Mouse (Mus musculus): ENCODE data around the gene Crlf1. TPM values are rescaled to one million over a fixed set of nuclear protein-coding genes. Genes with fewer than 3 reads are reported as not detected.

The Crlf1 gene
- polyA plus RNA-seq, 1 experiment from 2014 or later, result 83.3 TPM

DNA sequence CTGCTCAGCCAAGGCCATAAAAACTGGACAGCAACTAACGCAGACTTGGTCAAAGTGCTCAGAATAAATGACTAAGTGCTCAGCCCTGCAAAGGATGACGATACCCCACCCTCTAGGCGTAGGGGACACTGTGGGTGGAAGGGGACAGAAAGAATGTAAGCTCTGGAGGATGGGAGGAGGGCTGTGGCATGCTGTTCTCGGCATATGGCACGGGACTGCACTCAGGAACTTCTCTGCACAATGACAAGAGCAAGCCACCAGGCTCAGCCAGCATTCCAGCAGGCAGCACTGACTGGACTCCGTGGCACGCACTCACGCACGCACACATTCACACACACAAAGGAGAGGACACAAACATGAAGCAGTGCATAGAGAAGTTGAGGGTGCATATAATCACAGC is 32.4 kb upstream of the Crlf1 start:
- no peak overlapping the region for H3K27ac ChIP-seq
- no peak overlapping the region for H3K4me2 ChIP-seq (replicated peaks)
- H3K36me3 ChIP-seq, result peaks cover 9% of the 10 kb centered on the region
- 0 out of 2 replicates have a peak, but pooled peaks cover 3% of the 10 kb centered on the region for H3K9me3 ChIP-seq
- H3K4me3 ChIP-seq, result no peak overlapping the region
- no peak overlapping the region for H3K9ac ChIP-seq
- WGBS, result 77% methylated on average over 9 of the region's 9 CpGs
- peaks cover 26% of the 10 kb centered on the region for H3K4me1 ChIP-seq
- no peaks in the 10 kb centered on the region for H3K27me3 ChIP-seq
- no peak for ATAC-seq (ENCODE audit: low FRiP score, low read depth)

DNA sequence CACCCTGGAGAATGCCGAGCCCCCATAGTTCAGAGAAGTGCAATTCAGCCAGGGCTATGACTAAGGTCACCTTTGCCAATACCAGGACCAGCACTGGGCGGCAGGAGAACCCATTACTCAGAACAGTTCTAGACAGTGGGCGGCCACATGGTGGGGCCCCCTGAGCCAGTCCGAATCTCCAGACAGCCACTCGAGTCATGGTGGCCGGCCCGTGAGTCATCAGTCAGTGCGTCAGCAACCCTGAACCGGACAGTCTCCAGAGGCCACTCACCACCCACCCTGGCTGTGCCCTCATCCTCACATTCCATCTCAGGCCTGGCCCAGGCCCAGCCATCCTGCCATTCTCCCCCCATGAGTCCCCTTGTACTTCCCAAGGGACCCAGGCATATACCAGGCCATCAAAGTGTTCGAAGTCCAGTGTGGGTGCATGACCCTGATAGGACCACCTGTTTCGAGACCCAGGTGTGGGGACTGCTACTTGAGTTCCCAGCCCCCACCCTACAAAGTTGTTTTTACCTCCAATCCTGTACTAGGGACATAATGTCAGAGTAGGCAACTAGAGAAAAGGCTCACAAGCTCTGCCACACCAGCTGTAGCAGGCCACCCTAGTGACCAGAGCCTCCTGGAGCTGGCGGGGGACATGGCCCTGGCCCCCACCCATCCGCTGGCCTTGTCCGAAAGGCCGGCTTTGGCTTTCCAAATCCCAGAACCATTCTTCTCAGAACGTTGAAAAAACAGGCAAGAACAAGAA is 31.0 kb upstream of the Crlf1 start:
- ATAC-seq (ENCODE audit: low FRiP score, low read depth), result no peak

DNA sequence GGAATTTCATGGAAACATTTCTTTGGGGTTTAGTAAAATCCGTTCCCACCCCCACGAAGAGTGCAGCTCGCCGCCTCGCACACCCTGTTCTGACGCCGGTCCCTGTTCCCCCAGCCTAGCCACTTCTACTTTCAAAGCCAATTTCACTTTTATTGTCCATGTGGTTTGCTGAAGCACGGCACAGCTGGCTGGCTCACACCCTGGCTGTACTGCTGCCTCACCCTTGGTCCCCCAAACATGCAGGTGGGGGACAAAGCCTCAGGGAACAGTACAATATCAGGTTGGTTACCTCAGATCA is 30.5 kb upstream of the Crlf1 start:
- Histone ChIP-seq H3K27ac (peak overlapping the region; percentile 73), H3K4me3 (no peak overlapping the region)
- 56% methylated on average over 8 of the region's 8 CpGs for WGBS

More for the DNA sequence above, 31.0 kb upstream of the Crlf1 start:
- H3K4me2 ChIP-seq (replicated peaks), result peak overlapping the region; percentile 27
- H3K9me3 ChIP-seq, result 0 out of 2 replicates have a peak, but pooled peaks cover 3% of the 10 kb centered on the region
- no peaks in the 10 kb centered on the region for H3K27me3 ChIP-seq
- H3K27ac ChIP-seq, result peak overlapping the region; percentile 73
- H3K4me1 ChIP-seq, result peaks cover 30% of the 10 kb centered on the region
- WGBS, result 85% methylated on average over 16 of the region's 16 CpGs
- no peak overlapping the region for H3K4me3 ChIP-seq
- H3K36me3 ChIP-seq, result peaks cover 22% of the 10 kb centered on the region
- H3K9ac ChIP-seq, result peak overlapping the region; percentile 8; the same call in 1 of the 2 replicates

DNA sequence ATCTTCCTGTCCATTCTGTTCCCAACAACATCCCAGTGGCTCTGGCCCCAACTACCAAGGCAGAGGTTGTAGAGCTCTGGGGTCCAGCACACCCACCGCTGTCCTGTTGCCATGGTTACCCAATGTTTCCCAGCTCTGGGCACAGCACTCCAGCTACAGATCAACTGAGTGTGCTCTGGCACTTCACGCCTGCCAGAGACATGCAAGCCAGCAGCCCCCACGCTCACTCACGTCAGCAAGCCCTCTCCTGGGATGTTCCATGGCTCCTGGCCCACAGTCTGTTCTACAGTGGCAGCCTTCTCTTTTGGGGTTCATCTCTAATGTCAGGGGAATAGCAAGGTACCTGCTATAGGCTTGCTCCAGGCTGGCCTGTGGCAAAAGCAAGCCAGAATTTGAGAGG is 29.7 kb upstream of the Crlf1 start:
- H3K27ac ChIP-seq, result no peak overlapping the region; the same call in 1 of the 2 replicates
- no peak overlapping the region for H3K4me3 ChIP-seq
- 0 out of 2 replicates have a peak, but pooled peaks cover 3% of the 10 kb centered on the region for H3K9me3 ChIP-seq
- ATAC-seq (ENCODE audit: low FRiP score, low read depth), result no peak
- H3K9ac ChIP-seq, result no peak overlapping the region
- 69% methylated on average over 4 of the region's 4 CpGs for whole genome bisulfite sequencing
- peaks cover 22% of the 10 kb centered on the region for H3K36me3 ChIP-seq
- H3K4me1 ChIP-seq, result peaks cover 44% of the 10 kb centered on the region
- no peaks in the 10 kb centered on the region for H3K27me3 ChIP-seq
- no peak overlapping the region for H3K4me2 ChIP-seq (replicated peaks)

More for the DNA sequence above, 30.5 kb upstream of the Crlf1 start:
- 0 out of 2 replicates have a peak, but pooled peaks cover 3% of the 10 kb centered on the region for H3K9me3 ChIP-seq
- no peak for ATAC-seq (ENCODE audit: low FRiP score, low read depth)
- H3K4me1 ChIP-seq, result peaks cover 35% of the 10 kb centered on the region
- H3K36me3 ChIP-seq, result peaks cover 22% of the 10 kb centered on the region
- peak overlapping the region; percentile 8; the same call in 1 of the 2 replicates for H3K9ac ChIP-seq
- no peaks in the 10 kb centered on the region for H3K27me3 ChIP-seq
- peak overlapping the region; percentile 27 for H3K4me2 ChIP-seq (replicated peaks)

DNA sequence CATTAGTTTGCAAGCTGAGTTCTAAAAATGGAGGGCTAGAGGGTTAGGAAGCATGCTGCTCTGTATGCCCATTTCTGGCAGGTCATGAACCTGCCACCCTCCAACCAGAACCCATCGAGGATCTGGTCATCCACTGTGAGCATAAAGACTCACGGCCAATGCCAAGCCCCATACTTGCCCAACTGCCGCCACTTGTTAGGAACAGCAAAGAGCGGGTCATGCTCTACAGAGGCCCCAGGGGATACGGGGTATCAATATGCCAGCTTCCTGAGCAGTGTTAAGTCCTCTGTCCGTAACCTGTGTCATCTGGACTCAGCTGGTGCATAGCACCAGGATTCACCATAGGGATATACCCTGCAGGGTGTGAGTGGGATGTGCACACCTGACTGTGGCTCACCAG is 28.8 kb upstream of the Crlf1 start:
- Histone ChIP-seq H3K27me3 (no peaks in the 10 kb centered on the region), H3K9ac (no peak overlapping the region), H3K27ac (no peak overlapping the region), H3K4me1 (peaks cover 47% of the 10 kb centered on the region), H3K4me2 (replicated peaks) (no peak overlapping the region), H3K9me3 (0 out of 2 replicates have a peak, but pooled peaks cover 3% of the 10 kb centered on the region), H3K4me3 (no peak overlapping the region), H3K36me3 (peaks cover 21% of the 10 kb centered on the region)
- no peak for ATAC-seq (ENCODE audit: low FRiP score, low read depth)
- WGBS, result 88% methylated on average over 6 of the region's 6 CpGs

DNA sequence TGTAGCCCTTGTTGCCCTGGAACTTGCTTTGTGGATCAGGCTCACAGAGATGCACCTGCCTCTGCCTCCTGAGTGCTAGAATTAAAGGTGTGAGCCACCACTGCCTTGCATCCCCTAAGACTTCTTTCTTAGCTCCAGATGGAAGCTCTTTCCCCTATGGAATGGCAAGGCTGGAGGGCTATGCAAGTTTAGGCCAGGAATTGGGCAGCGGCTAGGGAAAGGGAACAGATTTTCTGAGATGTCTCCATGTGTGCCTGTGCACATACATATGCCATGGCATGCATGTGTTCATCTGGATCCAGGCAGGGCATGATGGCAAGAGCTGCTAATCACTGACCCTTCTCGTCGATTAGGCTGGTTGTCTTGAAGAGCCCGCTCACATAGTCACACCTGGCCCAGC is 27.3 kb upstream of the Crlf1 start:
- WGBS, result 96% methylated on average over 4 of the region's 4 CpGs
- Histone ChIP-seq H3K4me2 (replicated peaks) (no peak overlapping the region), H3K27me3 (no peaks in the 10 kb centered on the region), H3K9ac (no peak overlapping the region), H3K4me3 (no peak overlapping the region), H3K4me1 (peaks cover 57% of the 10 kb centered on the region), H3K9me3 (no peaks in the 10 kb centered on the region), H3K36me3 (peaks cover 20% of the 10 kb centered on the region), H3K27ac (no peak overlapping the region)
- ATAC-seq (ENCODE audit: low FRiP score, low read depth), result no peak

DNA sequence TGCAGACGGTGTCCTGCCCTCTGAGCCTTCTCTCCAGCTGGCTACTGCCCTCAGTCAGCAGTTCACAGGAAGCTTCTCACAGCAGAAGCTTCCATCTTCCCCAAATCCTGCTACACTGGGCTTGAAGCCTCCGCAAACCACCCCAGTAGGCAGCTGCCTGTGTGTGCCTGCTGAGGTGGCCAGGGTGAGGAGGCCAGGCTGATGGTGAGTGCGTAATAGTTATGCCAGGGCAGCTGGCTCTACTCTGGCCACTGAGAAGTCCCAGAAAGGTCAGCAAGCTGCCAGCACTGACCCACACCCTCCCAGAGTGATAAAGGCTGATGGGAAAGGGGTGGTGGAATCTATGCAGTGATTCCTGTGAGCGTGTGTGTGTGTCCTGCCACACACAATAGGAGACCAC is 26.7 kb upstream of the Crlf1 start:
- no peak for ATAC-seq (ENCODE audit: low FRiP score, low read depth)
- Histone ChIP-seq H3K36me3 (peaks cover 20% of the 10 kb centered on the region), H3K4me3 (no peak overlapping the region), H3K27me3 (no peaks in the 10 kb centered on the region), H3K4me1 (peaks cover 54% of the 10 kb centered on the region), H3K9ac (no peak overlapping the region), H3K9me3 (no peaks in the 10 kb centered on the region), H3K27ac (no peak overlapping the region; the same call in 1 of the 2 replicates), H3K4me2 (replicated peaks) (no peak overlapping the region)
- 88% methylated on average over 4 of the region's 4 CpGs for WGBS

DNA sequence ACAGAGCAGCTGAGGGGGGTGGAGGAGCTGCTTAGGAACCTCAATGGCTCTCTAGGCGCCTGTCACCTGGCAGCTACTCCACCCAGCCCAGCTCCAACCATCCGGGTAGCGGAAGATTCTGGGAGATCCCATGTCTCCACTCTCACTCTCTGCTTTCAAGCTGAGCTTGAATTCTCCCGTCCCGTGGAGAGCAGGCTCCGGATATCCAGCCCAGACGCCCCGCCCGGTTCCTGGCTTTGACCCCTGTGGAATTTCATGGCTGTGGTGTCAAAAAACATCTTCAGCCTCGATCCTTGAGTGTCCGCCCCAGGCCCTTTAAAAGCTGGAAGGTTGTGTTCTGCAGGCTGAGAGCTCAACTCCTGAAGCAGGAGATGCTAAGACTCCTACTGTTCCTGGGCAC is 26.2 kb upstream of the Crlf1 start:
- Histone ChIP-seq H3K27me3 (no peaks in the 10 kb centered on the region), H3K4me3 (no peak overlapping the region), H3K9me3 (no peaks in the 10 kb centered on the region), H3K27ac (no peak overlapping the region; the same call in 1 of the 2 replicates), H3K4me2 (replicated peaks) (no peak overlapping the region), H3K36me3 (peaks cover 20% of the 10 kb centered on the region), H3K4me1 (peaks cover 49% of the 10 kb centered on the region), H3K9ac (no peak overlapping the region)
- WGBS, result 63% methylated on average over 11 of the region's 11 CpGs
- no peak for ATAC-seq (ENCODE audit: low FRiP score, low read depth)

DNA sequence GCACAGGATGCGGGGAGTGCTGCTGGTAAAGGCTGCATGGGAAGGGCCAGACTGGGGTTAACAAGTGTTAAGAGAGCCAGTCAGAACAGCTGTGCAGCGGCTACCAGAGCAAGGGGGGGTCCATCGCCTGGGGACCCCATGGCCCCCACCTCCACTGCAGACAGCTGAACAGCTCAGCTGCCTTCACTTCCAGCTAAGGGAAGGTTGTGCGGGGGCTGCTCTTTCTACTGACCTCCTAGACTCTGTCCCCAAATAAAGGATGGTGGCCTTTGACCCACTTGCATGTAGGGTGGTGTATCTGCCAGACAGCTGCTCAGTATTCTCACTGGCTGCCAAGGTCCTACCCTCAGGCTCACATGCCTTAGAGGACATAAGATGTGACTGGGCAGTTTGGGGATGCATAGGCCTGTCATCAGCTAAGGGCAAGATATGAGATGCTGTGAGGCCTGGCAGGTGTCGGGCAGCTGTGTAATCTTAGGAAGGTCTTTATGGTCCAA is 25.7 kb upstream of the Crlf1 start:
- H3K4me3 ChIP-seq, result no peak overlapping the region
- no peak overlapping the region; the same call in 1 of the 2 replicates for H3K27ac ChIP-seq
- H3K4me1 ChIP-seq, result peaks cover 44% of the 10 kb centered on the region
- no peak for ATAC-seq (ENCODE audit: low FRiP score, low read depth)
- peaks cover 20% of the 10 kb centered on the region for H3K36me3 ChIP-seq
- no peaks in the 10 kb centered on the region for H3K9me3 ChIP-seq
- no peak overlapping the region for H3K4me2 ChIP-seq (replicated peaks)
- no peak overlapping the region for H3K9ac ChIP-seq
- 64% methylated on average over 5 of the region's 5 CpGs for WGBS
- H3K27me3 ChIP-seq, result no peaks in the 10 kb centered on the region

DNA sequence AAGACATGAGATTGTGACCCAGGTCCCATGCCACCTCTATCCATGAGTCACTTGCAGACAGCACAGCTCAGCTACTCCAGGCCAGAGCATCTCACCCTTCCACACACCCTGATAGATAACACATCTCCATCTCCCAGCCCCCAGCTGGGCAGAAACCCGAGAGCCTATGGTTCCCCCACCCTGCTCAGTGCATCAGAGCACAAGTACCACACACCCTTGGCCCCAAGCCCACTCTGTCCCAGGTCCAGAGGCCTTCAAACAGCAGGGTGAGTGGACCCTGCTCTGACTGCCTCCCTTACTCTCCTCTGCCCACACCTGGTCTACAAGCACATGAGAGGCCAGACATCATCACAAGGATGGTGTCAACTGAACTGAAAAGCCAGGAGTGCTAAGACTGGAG is 25.1 kb upstream of the Crlf1 start:
- H3K36me3 ChIP-seq, result peaks cover 20% of the 10 kb centered on the region
- no peaks in the 10 kb centered on the region for H3K27me3 ChIP-seq
- peaks cover 38% of the 10 kb centered on the region for H3K4me1 ChIP-seq
- H3K27ac ChIP-seq, result no peak overlapping the region
- H3K9ac ChIP-seq, result no peak overlapping the region
- 65% methylated on average over 1 of the region's 1 CpGs for WGBS
- no peak overlapping the region for H3K4me3 ChIP-seq
- ATAC-seq (ENCODE audit: low FRiP score, low read depth), result no peak
- H3K9me3 ChIP-seq, result no peaks in the 10 kb centered on the region
- no peak overlapping the region for H3K4me2 ChIP-seq (replicated peaks)

DNA sequence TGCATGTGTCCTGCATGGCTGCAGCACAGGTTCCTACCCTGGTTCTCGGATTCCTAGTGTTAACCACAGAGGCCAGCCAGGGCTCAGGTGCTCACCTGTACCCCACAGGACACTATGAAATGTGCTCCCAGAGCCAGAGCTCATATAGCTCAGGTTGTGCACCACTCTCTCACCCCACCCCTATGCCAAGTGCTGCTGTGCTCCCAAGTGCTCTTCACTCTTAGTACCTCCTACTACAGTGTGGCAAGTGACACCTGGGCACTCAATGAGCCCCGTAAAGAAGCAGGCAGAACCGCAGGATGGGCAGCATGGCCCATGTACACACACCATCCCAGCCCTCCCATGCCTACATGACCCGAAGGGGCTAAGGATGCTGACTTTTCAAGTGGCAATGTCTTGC is 24.2 kb upstream of the Crlf1 start:
- ATAC-seq (ENCODE audit: low FRiP score, low read depth), result no peak

DNA sequence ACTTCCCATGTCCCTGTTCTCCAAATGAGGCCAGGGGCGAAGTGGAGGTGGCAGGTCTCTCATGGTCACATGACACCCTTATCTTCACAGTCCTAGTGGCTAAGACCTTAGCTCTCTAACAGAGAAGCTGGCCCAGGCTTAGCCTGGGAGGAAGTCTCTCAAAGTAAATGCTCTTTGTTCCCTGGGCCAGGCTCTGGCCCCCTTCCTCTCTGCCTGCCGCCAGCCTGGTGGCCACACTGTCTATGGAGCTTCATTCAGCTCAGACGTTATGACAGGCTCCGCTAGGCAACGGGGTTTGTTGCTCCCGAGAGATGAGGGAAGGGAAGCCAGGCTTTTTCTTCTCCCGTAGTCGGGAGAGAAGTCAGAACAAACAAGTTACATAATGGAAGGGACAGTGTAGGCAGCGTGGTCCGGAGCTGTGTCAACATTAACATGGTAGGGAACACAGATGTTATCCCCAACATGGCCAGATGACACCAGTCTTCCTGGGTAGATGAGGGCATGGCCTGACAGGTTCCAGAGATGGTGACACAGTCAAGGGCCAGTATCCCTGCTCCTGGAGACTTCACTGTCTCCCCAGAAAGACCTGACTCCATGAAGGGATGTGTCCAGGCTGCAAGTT is 23.6 kb upstream of the Crlf1 start:
- Histone ChIP-seq H3K27ac (no peak overlapping the region), H3K4me3 (no peak overlapping the region), H3K36me3 (peaks cover 20% of the 10 kb centered on the region), H3K9ac (no peak overlapping the region), H3K4me2 (replicated peaks) (no peak overlapping the region), H3K27me3 (no peaks in the 10 kb centered on the region), H3K9me3 (no peaks in the 10 kb centered on the region), H3K4me1 (peaks cover 31% of the 10 kb centered on the region)
- no peak for ATAC-seq (ENCODE audit: low FRiP score, low read depth)
- WGBS, result 61% methylated on average over 10 of the region's 10 CpGs

More for the DNA sequence above, 24.2 kb upstream of the Crlf1 start:
- WGBS, result 90% methylated on average over 4 of the region's 4 CpGs
- Histone ChIP-seq H3K27ac (no peak overlapping the region), H3K9ac (no peak overlapping the region), H3K4me1 (peaks cover 31% of the 10 kb centered on the region), H3K4me2 (replicated peaks) (no peak overlapping the region), H3K36me3 (peaks cover 20% of the 10 kb centered on the region), H3K4me3 (no peak overlapping the region), H3K9me3 (no peaks in the 10 kb centered on the region), H3K27me3 (no peaks in the 10 kb centered on the region)
